Mouse (Mus musculus) liver, embryonic 14.5 days (tissue): ENCODE data around the gene Adamts7.

Source experiments
- CTCF ChIP-seq: IDR thresholded peaks from 2 replicates; pipeline ENCODE4 v1.5.1; 2016; ENCODE audit warnings: antibody characterized with exemption, low read depth, control low read depth
- EP300 ChIP-seq: IDR thresholded peaks from 2 replicates; pipeline ENCODE4 v1.6.1; 2016; ENCODE audit warnings: antibody characterized with exemption, low read depth

DNA sequence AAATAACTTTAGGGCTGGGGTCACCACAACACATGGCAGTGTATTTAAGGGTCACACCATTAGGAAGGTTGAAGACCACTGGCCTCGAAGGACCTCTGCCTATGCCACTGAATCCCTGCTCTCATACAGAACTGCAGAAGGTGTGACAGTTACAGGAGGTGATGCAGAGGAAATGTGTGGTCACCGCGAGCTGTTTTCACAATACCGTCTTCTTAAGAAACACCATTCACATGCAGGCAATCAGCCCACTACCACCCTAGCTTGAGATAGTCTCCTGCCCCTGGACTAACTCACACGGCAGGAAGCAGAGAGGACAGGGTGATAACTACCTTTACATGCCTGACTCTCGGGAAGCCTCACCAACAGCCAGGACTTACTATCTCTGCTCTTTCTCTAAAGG is 82.3 kb downstream of the Adamts7 start:
- TF ChIP-seq CTCF = no peak
- no peak for TF ChIP-seq EP300
